Mouse (Mus musculus): ENCODE measurements at regions not wholly inside any gene's neighbourhood (a gene's known extent, or its start where the extent isn't known, plus 50 kb on each side); places are given as distances from the start of the nearest gene placed in this dataset.
"Not testable (repeated sequence)": the region's sequence is repeated elsewhere in the genome, so short reads cannot be mapped to it uniquely, and the experiment has no call there.

DNA sequence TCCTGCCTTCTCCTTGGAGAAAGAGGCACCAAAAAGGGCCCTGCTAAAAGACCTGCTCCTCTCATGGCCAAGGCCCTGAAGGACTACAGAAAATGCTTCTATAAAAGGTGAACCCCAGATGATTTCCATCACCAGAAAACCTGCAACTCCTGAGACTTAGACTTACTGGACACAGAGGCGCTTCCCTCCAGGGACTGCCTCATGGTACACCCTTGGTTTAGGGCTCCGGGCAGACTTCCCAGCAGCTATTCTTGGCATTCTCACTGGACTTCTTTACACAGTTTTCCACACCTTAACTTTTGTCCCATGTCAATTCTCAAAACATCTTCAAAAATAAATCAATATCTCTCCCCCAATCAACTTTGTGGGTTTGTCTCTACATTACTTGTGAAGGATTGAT lies 393.2 kb downstream of the Gpm6a start:
- not testable (repeated sequence) for DNase-seq (ENCODE audit: low spot score in 2 of 2)

DNA sequence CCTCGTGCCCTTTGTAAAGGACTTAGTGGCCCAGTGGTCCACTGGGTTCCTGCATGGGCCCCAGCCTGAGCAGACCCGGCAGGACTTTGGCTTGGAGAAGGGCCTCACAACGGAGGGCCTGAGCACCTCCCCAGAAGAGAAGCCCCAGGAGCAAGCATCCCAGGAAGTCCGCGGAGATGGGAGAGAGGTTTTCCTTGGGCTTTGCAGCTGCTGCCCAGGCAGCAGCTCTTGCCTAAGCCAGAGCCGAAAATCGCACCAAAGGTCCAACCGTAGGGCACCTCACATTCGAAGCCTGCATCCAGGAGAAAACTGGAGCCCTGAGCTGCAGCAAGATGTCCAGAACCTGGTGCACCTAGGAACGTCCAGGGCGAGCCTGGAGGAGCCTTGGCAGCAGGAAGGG lies 405.2 kb downstream of the Gpm6a start:
- DNase-seq (ENCODE audit: low spot score in 2 of 2) = not testable (repeated sequence)

DNA sequence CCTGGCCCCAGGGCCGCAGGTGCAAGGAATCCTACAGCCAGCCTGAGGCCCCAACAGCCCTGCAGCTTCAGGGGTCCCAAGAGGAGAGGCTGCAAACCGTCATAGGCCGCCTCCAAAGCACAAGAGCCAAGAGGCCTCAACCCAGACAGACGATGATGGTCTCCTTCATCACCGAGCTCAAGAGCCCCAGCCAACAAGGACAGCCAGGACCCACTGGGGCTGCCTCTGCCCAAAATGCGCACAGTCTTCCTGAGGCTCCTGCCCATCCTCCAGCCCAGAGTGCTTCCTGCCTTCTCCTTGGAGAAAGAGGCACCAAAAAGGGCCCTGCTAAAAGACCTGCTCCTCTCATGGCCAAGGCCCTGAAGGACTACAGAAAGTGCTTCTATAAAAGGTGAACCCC lies 412.8 kb downstream of the Gpm6a start:
- DNase-seq (ENCODE audit: low spot score in 2 of 2) = peak in 1 of 2 experiments; percentile 22

DNA sequence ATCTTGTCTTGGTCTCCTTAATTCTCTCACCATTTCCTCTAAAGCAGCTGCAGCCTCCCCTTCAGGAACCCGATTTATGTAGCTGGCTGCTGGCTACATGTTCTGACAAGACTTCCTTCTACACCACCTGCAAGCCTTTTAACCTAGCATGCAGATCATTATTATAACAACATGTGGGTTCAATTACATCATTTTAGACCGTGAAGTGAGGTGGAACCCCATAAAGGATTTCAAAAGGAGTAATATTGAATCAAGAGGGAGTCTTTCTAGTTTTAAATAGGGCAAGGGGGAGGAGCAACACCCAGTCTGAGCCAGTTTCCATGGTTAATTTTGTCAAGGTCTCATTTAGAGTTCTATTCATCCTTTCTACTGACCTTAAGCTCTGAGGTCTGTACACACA lies 442.4 kb downstream of the Gpm6a start:
- DNase-seq (ENCODE audit: low spot score in 2 of 2) = no peak

DNA sequence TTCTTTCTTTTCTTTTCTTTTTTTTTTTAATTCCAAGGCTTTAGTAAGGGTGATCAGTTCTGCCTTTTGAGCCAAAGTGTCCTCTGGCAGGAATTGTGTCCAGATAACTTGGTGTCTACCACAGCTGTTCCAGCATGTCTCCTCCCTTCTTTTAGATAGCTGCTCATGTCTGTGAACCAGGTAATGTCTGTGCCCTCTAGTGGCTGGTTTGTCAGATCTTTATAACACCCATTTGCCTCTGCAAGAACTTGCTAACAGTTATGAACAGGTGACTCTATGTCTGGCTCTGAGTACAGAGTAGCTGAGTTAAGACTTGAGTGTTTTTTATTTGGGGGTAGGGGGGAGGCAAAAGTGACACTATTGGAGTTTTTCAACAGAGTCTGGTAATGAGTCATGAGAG lies 443.7 kb downstream of the Gpm6a start:
- DNase-seq (ENCODE audit: low spot score in 2 of 2) = no peak

DNA sequence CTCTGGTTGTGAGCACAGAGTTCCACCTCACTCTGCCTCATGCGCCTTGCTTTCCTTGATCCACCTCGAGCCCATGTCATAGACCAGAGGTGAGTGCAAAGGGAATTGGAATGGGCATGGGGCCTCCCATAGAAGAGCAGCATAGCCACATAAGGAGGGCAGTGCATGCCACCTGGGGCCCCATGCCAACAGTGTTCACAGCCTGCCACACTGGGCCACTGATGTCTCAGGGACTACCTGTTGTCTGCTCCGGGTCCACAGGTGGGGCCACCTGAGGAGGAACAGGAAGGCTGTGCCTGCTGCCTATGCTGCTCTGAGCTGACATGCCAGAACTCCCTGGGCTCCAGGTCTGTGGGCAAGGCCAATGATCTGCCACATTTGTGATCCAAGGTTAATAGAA lies 445.8 kb downstream of the Gpm6a start:
- no peak for DNase-seq (ENCODE audit: low spot score in 2 of 2)

DNA sequence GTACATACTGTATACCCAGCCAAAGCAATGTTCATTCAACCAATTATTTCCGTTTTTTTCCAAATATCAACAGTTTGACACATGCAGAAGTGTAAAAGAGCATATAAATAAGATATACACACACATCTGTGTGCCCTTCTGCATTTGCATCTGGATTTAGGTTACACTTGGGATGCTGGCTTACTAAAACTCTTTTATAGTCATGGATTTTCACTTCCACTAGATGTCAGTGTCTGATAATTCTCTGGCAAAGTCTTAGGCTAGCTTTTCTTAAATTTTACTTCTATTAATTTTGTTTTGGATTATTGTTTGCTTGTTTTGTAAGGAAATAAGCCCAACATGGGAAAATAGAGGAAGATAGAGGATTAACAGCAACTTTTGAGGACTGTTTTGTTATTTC lies 452.3 kb downstream of the Gpm6a start:
- not testable (repeated sequence) for DNase-seq (ENCODE audit: low spot score in 2 of 2)
